Mouse (Mus musculus): ENCODE data around the gene Ldha.
"Not testable (repeated sequence)": the region's sequence is repeated elsewhere in the genome, so short reads cannot be mapped to it uniquely, and the experiment has no call there.

Ldha gene

DNA sequence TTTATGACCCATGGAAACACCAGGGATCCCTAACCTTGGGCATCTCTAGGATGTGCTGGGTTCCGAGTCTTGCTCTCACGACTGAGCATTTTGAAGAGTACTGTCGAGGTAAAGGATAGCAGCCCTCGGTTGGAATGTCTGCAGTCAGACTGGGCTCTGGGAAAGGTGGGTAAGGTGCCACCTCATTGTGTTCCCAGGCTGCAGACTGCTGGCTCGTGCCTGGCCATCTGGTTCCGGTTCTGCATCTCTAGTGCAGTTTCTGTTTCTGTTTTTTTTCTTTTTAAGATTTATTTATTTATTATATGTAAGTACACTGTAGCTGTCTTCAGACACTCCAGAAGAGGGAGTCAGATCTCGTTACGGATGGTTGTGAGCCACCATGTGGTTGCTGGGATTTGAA lies 40.7 kb downstream of the Ldha start:
- not testable (repeated sequence) for DNase-seq

DNA sequence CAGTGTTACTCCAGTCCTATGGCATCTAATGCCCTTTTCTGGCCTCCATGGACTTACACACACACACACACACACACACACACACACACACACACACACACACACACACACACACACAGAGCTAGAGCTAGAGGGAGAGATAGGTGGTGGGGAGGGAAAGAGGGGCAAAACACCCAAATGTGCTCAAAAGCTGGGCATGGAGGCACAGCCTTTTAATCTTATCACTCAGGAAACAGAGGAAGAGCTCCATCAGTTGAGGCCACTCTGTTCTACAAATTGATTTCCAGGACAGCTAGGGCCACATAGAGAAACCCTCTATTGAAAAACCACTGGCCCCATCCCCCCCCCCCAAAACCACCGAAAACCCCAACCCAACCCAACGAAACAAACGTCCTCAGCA lies 42.0 kb downstream of the Ldha start:
- DNase-seq: no peak

DNA sequence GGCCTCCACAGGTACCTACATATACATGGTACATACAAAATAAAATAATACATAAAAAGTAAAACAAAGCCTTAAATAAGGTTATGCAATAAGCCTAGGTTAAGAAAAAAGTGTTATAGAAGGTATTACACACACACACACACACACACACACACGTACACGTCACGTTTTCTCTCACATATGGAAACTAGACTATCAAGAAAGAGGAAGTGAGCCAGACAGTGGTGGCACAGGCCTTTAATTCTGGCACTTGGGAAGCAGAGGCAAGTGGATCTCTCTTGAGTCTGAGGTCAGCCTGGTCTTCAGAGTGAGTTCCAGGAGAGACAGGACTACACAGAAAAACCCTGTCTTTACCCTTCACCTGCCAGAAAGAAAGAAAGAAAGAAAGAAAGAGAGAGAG lies 54.2 kb downstream of the Ldha start:
- DNase-seq: no peak

DNA sequence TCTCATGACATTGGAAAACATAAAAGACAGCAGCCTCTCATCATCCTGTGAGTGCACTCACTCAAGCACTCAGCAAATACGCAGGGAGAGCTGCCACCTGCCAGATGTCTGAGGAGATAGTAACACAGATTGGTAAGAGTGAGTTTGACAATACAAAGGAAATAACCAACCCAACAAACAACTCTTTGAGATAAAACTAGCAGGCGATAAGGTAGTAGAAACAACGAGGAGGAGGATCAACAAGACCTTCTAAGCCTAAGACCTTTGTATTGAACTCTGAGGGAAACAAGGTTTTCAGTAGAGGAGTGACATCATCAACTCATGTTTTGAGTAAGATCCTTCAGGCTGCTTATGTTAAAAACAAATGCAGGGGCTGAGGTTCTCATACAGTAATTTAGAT lies 58.1 kb downstream of the Ldha start:
- no peak for DNase-seq
